23 mouse cellular contexts compared by ENCODE assay signal in genomic region chrX:8238804-8239395, GRCm38 (mm10). TPM values are rescaled to one million over a fixed set of nuclear protein-coding genes. Genes with fewer than 3 reads are reported as not detected.
A peak's percentile ranks its signal among the peaks of the same experiment; 100 is the strongest.
DNase-seq lines count a peak whose midpoint lies in the region; ATAC-seq and TF ChIP-seq lines count a peak whose summit lies in the region.
"Had no signal": no experiment of that assay in that cellular context is flagged by ENCODE, and none has a peak within 500 bp of the region (broad histone marks: within the 10 kb centered on the region; RNA-seq: fewer than 3 reads in every experiment).

No protein-coding gene starts in this region.

- H3K4me1 ChIP-seq in ES-E14 (ENCODE audit: control insufficient read depth in 2 of 2, insufficient read depth in 2 of 2, low read length in 2 of 2, poor library complexity in 1 of 2), result no peaks in the 10 kb centered on the region; a peak in 1 of 4 replicates
- no peaks in the 10 kb centered on the region for H3K4me1 ChIP-seq in stomach, postnatal 0 days (replicated peaks; ENCODE audit: control insufficient read depth, insufficient read depth)
- H3K4me1 ChIP-seq in liver, embryonic 12.5 days, result peaks cover under 1% of the 10 kb centered on the region
- H3K4me1 ChIP-seq in heart, embryonic 11.5 days (ENCODE audit: control insufficient read depth, insufficient read depth, low read length), result no peaks in the 10 kb centered on the region
- H3K4me1 ChIP-seq in midbrain, embryonic 13.5 days (replicated peaks), result no peaks in the 10 kb centered on the region
- H3K4me1 ChIP-seq: forebrain, embryonic 10.5 days; hindbrain, embryonic 15.5 days had no signal

- H3K36me3 ChIP-seq in ES-E14 (ENCODE audit: control insufficient read depth, insufficient read depth, low read length, poor library complexity, severe bottlenecking), result no peaks in the 10 kb centered on the region
- no peaks in the 10 kb centered on the region for H3K36me3 ChIP-seq in stomach, postnatal 0 days (ENCODE audit: control insufficient read depth, insufficient read depth, low read length)
- H3K36me3 ChIP-seq in liver, embryonic 12.5 days, result peaks cover 22% of the 10 kb centered on the region; the same call in 1 of the 2 replicates
- H3K36me3 ChIP-seq in heart, embryonic 11.5 days (ENCODE audit: control insufficient read depth, insufficient read depth, low read length), result no peaks in the 10 kb centered on the region
- peaks cover 20% of the 10 kb centered on the region; the same call in 1 of the 2 replicates for H3K36me3 ChIP-seq in midbrain, embryonic 13.5 days

- peak; percentile 53; the same call in 1 of the 2 replicates for ATAC-seq in stomach, postnatal 0 days (ENCODE audit: low FRiP score, low TSS enrichment)
- no peak for ATAC-seq in liver, embryonic 12.5 days
- no peak for ATAC-seq in heart, embryonic 11.5 days (replicated peaks; ENCODE audit: insufficient number of reproducible peaks, low FRiP score, low TSS enrichment)
- no peak for ATAC-seq in midbrain, embryonic 13.5 days
- ATAC-seq: activated CD4-positive, CD25-positive, alpha-beta regulatory T cell, adult 4 months; CD4-positive, CD25-positive, alpha-beta regulatory T cell, adult 4 months; forebrain, postnatal 0 days; liver, postnatal 0 days had no signal

- TF ChIP-seq EP300 in stomach, postnatal 0 days (optimal IDR thresholded peaks at IDR 0.05), result no peak

- H3K9me3 ChIP-seq in ES-E14 (ENCODE audit: control insufficient read depth, insufficient read depth, low read depth, low read length), result no peaks in the 10 kb centered on the region
- H3K9me3 ChIP-seq in stomach, postnatal 0 days (ENCODE audit: control insufficient read depth, low read length), result no peaks in the 10 kb centered on the region
- no peaks in the 10 kb centered on the region for H3K9me3 ChIP-seq in liver, embryonic 12.5 days (replicated peaks)
- no peaks in the 10 kb centered on the region for H3K9me3 ChIP-seq in heart, embryonic 11.5 days (replicated peaks; ENCODE audit: control insufficient read depth, low read length)
- no peaks in the 10 kb centered on the region for H3K9me3 ChIP-seq in midbrain, embryonic 13.5 days
- H3K9me3 ChIP-seq: forebrain, embryonic 10.5 days; hindbrain, embryonic 15.5 days had no signal

- H3K27ac ChIP-seq in ES-E14 (ENCODE audit: insufficient read depth, low read depth, low read length, poor library complexity, severe bottlenecking), result peak overlapping the region; percentile 89
- H3K27ac ChIP-seq in stomach, postnatal 0 days (replicated peaks), result no peak overlapping the region
- no peak overlapping the region for H3K27ac ChIP-seq in liver, embryonic 12.5 days
- no peak overlapping the region for H3K27ac ChIP-seq in heart, embryonic 11.5 days (ENCODE audit: low read depth, low read length)
- no peak overlapping the region for H3K27ac ChIP-seq in midbrain, embryonic 13.5 days
- H3K27ac ChIP-seq: forebrain, embryonic 10.5 days; hindbrain, embryonic 15.5 days; macrophage had no signal

- no peak overlapping the region for H3K4me2 ChIP-seq in stomach, postnatal 0 days (replicated peaks; ENCODE audit: low read depth)
- H3K4me2 ChIP-seq in liver, embryonic 12.5 days, result no peak overlapping the region
- H3K4me2 ChIP-seq in heart, embryonic 11.5 days, result no peak overlapping the region
- no peak overlapping the region for H3K4me2 ChIP-seq in midbrain, embryonic 13.5 days (replicated peaks)
- H3K4me2 ChIP-seq: hindbrain, embryonic 15.5 days had no signal

- H3K9ac ChIP-seq in ES-E14 (ENCODE audit: insufficient read depth, low read depth, low read length, poor library complexity, severe bottlenecking), result no peak overlapping the region
- H3K9ac ChIP-seq in stomach, postnatal 0 days (ENCODE audit: low read length), result no peak overlapping the region
- H3K9ac ChIP-seq in liver, embryonic 12.5 days, result no peak overlapping the region
- no peak overlapping the region for H3K9ac ChIP-seq in heart, embryonic 11.5 days (ENCODE audit: low read depth, low read length)
- no peak overlapping the region for H3K9ac ChIP-seq in midbrain, embryonic 13.5 days (replicated peaks)
- H3K9ac ChIP-seq: forebrain, postnatal 0 days; hindbrain, embryonic 15.5 days; liver, postnatal 0 days had no signal

- WGBS in stomach, postnatal 0 days, result 73% methylated on average over 13 of the region's 13 CpGs
- WGBS in liver, embryonic 12.5 days (ENCODE audit: insufficient replicate concordance), result 71% methylated on average over 13 of the region's 13 CpGs
- WGBS in heart, embryonic 11.5 days (ENCODE audit: insufficient replicate concordance), result 69% methylated on average over 13 of the region's 13 CpGs
- 70% methylated on average over 13 of the region's 13 CpGs for WGBS in midbrain, embryonic 13.5 days

- in situ Hi-C loops in ES-E14 (cut with MboI; ENCODE audit: low sequenced_read_pairs in 2 of 2, unreplicated experiment in 2 of 2), result no loop called here

- peak; percentile 6 for DNase-seq in lung, postnatal 10 days
- DNase-seq in lung, postnatal 36 days, result no peak
- DNase-seq in ES-E14 (ENCODE audit: low read depth, low spot score) (peak; percentile 44), ZHBTc4 (ENCODE audit: low read depth, low spot score) (peak; percentile 92)
- DNase-seq in stomach, postnatal 0 days (ENCODE audit: low spot score), result peak; percentile 16
- DNase-seq: adrenal gland, postnatal 10 days; cerebellum, adult 18-20 months; cerebellum, postnatal 14 days; forebrain, postnatal 0 days; kidney, adult 9 months; kidney, postnatal 14 days; liver, postnatal 0 days; thymus, postnatal 14 days had no signal

- H3K27me3 ChIP-seq in stomach, postnatal 0 days (ENCODE audit: control insufficient read depth, insufficient read depth, low read length), result no peaks in the 10 kb centered on the region
- no peaks in the 10 kb centered on the region for H3K27me3 ChIP-seq in liver, embryonic 12.5 days (replicated peaks)
- no peaks in the 10 kb centered on the region for H3K27me3 ChIP-seq in heart, embryonic 11.5 days (ENCODE audit: control insufficient read depth, insufficient read depth, low read length)
- H3K27me3 ChIP-seq in midbrain, embryonic 13.5 days, result no peaks in the 10 kb centered on the region
- H3K27me3 ChIP-seq: hindbrain, embryonic 15.5 days had no signal

- no peak for TF ChIP-seq CTCF in stomach, postnatal 0 days (IDR thresholded peaks at IDR 0.05; ENCODE audit: low read depth)

- H3K4me3 ChIP-seq in ES-E14 (ENCODE audit: insufficient read depth in 1 of 2, low read depth in 1 of 2, low read length in 2 of 2, poor library complexity in 1 of 2, severe bottlenecking in 1 of 2), result 0 out of 4 replicates have a peak overlapping the region, but pooled peaks of 1 of the 2 experiments have one; percentile 19
- H3K4me3 ChIP-seq in stomach, postnatal 0 days (ENCODE audit: low read depth, low read length), result no peak overlapping the region
- no peak overlapping the region for H3K4me3 ChIP-seq in liver, embryonic 12.5 days
- no peak overlapping the region for H3K4me3 ChIP-seq in heart, embryonic 11.5 days (ENCODE audit: low read depth, low read length)
- no peak overlapping the region for H3K4me3 ChIP-seq in midbrain, embryonic 13.5 days (replicated peaks)
- H3K4me3 ChIP-seq: forebrain, embryonic 10.5 days; hindbrain, embryonic 15.5 days had no signal

TF ChIP-seq in ES-E14, 5 proteins besides CTCF, POLR2A, EP300 and RAD21:
- TF ChIP-seq CHD2 (IDR thresholded peaks at IDR 0.05; ENCODE audit: low read depth, low read length) (no peak), ZNF384 (IDR thresholded peaks at IDR 0.05; ENCODE audit: low read depth, low read length) (0 out of 2 replicates have a peak, but pooled peaks have one; percentile 4), MAFK (IDR thresholded peaks at IDR 0.05; ENCODE audit: insufficient read depth, low read depth, low read length) (no peak), HCFC1 (IDR thresholded peaks at IDR 0.05; ENCODE audit: borderline replicate concordance, insufficient read depth, low read length) (no peak)

RNA-seq across cellular contexts. Expression of gene Ftsj1, which starts 13.3 kb away (rescaled TPM):
- total RNA-seq in ES-E14 (2012; rRNA removed), result 19.3 and 20.9 TPM in 2 replicates
- 19.9 and 20.3 TPM in 2 replicates for polyA plus RNA-seq in stomach, postnatal 0 days (2015; fragmentation: Nextera tagmentation; extraction: Ambion mirVana)
- polyA plus RNA-seq in liver, embryonic 12.5 days (2016; fragmentation: Nextera tagmentation; extraction: Ambion mirVana), result 42.2 and 42.6 TPM in 2 replicates
- 25.1 and 26.1 TPM in 2 replicates for polyA plus RNA-seq in heart, embryonic 11.5 days (2014; fragmentation: Nextera tagmentation; extraction: Ambion mirVana)
- 47.3 and 50.8 TPM in 2 replicates for polyA plus RNA-seq in midbrain, embryonic 13.5 days (2015; fragmentation: Nextera tagmentation; extraction: Ambion mirVana)

RNA-seq across cellular contexts. Expression of gene Slc38a5, which starts 32.0 kb away (rescaled TPM):
- 3.6 and 7.2 TPM in 2 replicates for total RNA-seq in ES-E14 (2012; rRNA removed)
- 5.2 and 6.4 TPM in 2 replicates for polyA plus RNA-seq in stomach, postnatal 0 days (2015; fragmentation: Nextera tagmentation; extraction: Ambion mirVana)
- 75.0 and 77.7 TPM in 2 replicates for polyA plus RNA-seq in liver, embryonic 12.5 days (2016; fragmentation: Nextera tagmentation; extraction: Ambion mirVana)
- polyA plus RNA-seq in heart, embryonic 11.5 days (2014; fragmentation: Nextera tagmentation; extraction: Ambion mirVana), result 17.5 and 23.8 TPM in 2 replicates
- 24.8 and 25.5 TPM in 2 replicates for polyA plus RNA-seq in midbrain, embryonic 13.5 days (2015; fragmentation: Nextera tagmentation; extraction: Ambion mirVana)
- total RNA-seq: gastrocnemius, adult 18-20 months; neutrophil, adult 5-6 weeks had no signal
- polyA plus RNA-seq: CD4-positive, CD25-positive, alpha-beta regulatory T cell, adult 4 months; macrophage had no signal

RNA-seq across cellular contexts. Expression of gene Porcn, which starts 32.6 kb away (rescaled TPM):
- 59.0 and 96.5 TPM in 2 replicates for total RNA-seq in ES-E14 (2012; rRNA removed)
- polyA plus RNA-seq in stomach, postnatal 0 days (2015; fragmentation: Nextera tagmentation; extraction: Ambion mirVana), result 12.5 and 14.3 TPM in 2 replicates
- polyA plus RNA-seq in liver, embryonic 12.5 days (2016; fragmentation: Nextera tagmentation; extraction: Ambion mirVana), result 1.2 and 1.4 TPM in 2 replicates
- 5.2 and 5.9 TPM in 2 replicates for polyA plus RNA-seq in heart, embryonic 11.5 days (2014; fragmentation: Nextera tagmentation; extraction: Ambion mirVana)
- 40.5 and 41.9 TPM in 2 replicates for polyA plus RNA-seq in midbrain, embryonic 13.5 days (2015; fragmentation: Nextera tagmentation; extraction: Ambion mirVana)

RNA-seq across cellular contexts. Expression of gene Ebp, which starts 45.6 kb away (rescaled TPM):
- 85.5 and 85.8 TPM in 2 replicates for total RNA-seq in ES-E14 (2012; rRNA removed)
- 75.4 and 85.7 TPM in 2 replicates for polyA plus RNA-seq in stomach, postnatal 0 days (2015; fragmentation: Nextera tagmentation; extraction: Ambion mirVana)
- 58.3 and 59.8 TPM in 2 replicates for polyA plus RNA-seq in liver, embryonic 12.5 days (2016; fragmentation: Nextera tagmentation; extraction: Ambion mirVana)
- 24.4 and 37.4 TPM in 2 replicates for polyA plus RNA-seq in heart, embryonic 11.5 days (2014; fragmentation: Nextera tagmentation; extraction: Ambion mirVana)
- polyA plus RNA-seq in midbrain, embryonic 13.5 days (2015; fragmentation: Nextera tagmentation; extraction: Ambion mirVana), result 29.3 and 36.7 TPM in 2 replicates
